Mouse (Mus musculus) small intestine, adult 2 months (tissue): ENCODE results near the gene Txndc8.

Experiments used
- CTCF ChIP-seq: fragments of 200-500 bp; IDR thresholded peaks from 2 replicates; pipeline ENCODE4 v1.5.1; 2012; ENCODE audit warnings: low read depth, mild to moderate bottlenecking, control low read depth, inconsistent platforms, low read length, moderate library complexity, mixed read lengths; ENCODE audit not compliant: insufficient replicate concordance, insufficient read length; ENCODE audit errors: extremely low read depth
- POLR2A ChIP-seq: fragments of 200-500 bp; IDR thresholded peaks from 2 replicates; pipeline ENCODE4 v1.6.1; 2012; ENCODE audit warnings: low read depth, mild to moderate bottlenecking, control low read depth, inconsistent platforms, low read length, moderate library complexity

- no peak for TF ChIP-seq CTCF
- TF ChIP-seq POLR2A = no peak
Measured at GRCm38 (mm10) chr4:57958098-57958497, 50.8 kb downstream of the Txndc8 start.
